Mouse (Mus musculus) spleen, postnatal 4 days (tissue): ENCODE data around the gene Ugt1a8.
"Not testable (repeated sequence)": the region's sequence is repeated elsewhere in the genome, so short reads cannot be mapped to it uniquely, and the experiment has no call there.

Experiments
- DNase-seq, 2 experiments: peaks; one replicate each; pipeline ENCODE4 v3.0.0; 2022; ENCODE audit warnings: low spot score in 2 of 2

Gene Ugt1a8

GRCm38 (mm10) chr1:88220336-88220735, 132.7 kb downstream of the Ugt1a8 start:
- peak in 1 of 2 experiments; percentile 68 for DNase-seq

GRCm38 (mm10) chr1:88222216-88222615, 134.6 kb downstream of the Ugt1a8 start:
- no peak for DNase-seq

GRCm38 (mm10) chr1:88223011-88223515, 135.4 kb downstream of the Ugt1a8 start:
- not testable (repeated sequence) for DNase-seq

- peak in 1 of 2 experiments; percentile 72 for DNase-seq
Measured at GRCm38 (mm10) chr1:88223591-88223990, 136.0 kb downstream of the Ugt1a8 start.

GRCm38 (mm10) chr1:88224029-88224776, 136.6 kb downstream of the Ugt1a8 start:
- peak in 1 of 2 experiments; percentile 66 for DNase-seq

GRCm38 (mm10) chr1:88225301-88225700, 137.7 kb downstream of the Ugt1a8 start:
- not testable (repeated sequence) for DNase-seq

GRCm38 (mm10) chr1:88225741-88226140, 138.1 kb downstream of the Ugt1a8 start:
- DNase-seq, result no peak

- DNase-seq, result peak; percentile 25 to 69
Measured at GRCm38 (mm10) chr1:88226670-88227379, 139.2 kb downstream of the Ugt1a8 start, which contains the start of gene Mroh2a. TSS of gene Mroh2a (plus strand) at chr1:88226986.

- peak; percentile 14 to 68 for DNase-seq
Measured at GRCm38 (mm10) chr1:88227482-88227881, 139.9 kb downstream of the Ugt1a8 start.

GRCm38 (mm10) chr1:88228121-88228520, 140.5 kb downstream of the Ugt1a8 start:
- DNase-seq, result peak; percentile 30 to 75

- DNase-seq, result peak in 1 of 2 experiments; percentile 70
Measured at GRCm38 (mm10) chr1:88229566-88229965, 142.0 kb downstream of the Ugt1a8 start.

GRCm38 (mm10) chr1:88229986-88230385, 142.4 kb downstream of the Ugt1a8 start:
- DNase-seq, result peak in 1 of 2 experiments; percentile 73

GRCm38 (mm10) chr1:88230421-88230820, 142.8 kb downstream of the Ugt1a8 start:
- DNase-seq, result peak in 1 of 2 experiments; percentile 76

- peak in 1 of 2 experiments; percentile 68 for DNase-seq
Measured at GRCm38 (mm10) chr1:88230981-88231802, 143.6 kb downstream of the Ugt1a8 start.

GRCm38 (mm10) chr1:88231803-88232499, 144.3 kb downstream of the Ugt1a8 start:
- peak in 1 of 2 experiments; percentile 75 for DNase-seq

- peak in 1 of 2 experiments; percentile 64 for DNase-seq
Measured at GRCm38 (mm10) chr1:88232664-88233380, 145.2 kb downstream of the Ugt1a8 start.

- no peak for DNase-seq
Measured at GRCm38 (mm10) chr1:88233421-88234247, 146.0 kb downstream of the Ugt1a8 start.

- DNase-seq, result no peak
Measured at GRCm38 (mm10) chr1:88234248-88234610, 146.6 kb downstream of the Ugt1a8 start.

GRCm38 (mm10) chr1:88234646-88235045, 147.0 kb downstream of the Ugt1a8 start:
- DNase-seq, result no peak
